Mouse (Mus musculus): ENCODE results near the gene Mlip.

Gene Mlip

GRCm38 (mm10) chr9:77175870-77176269, 176.9 kb downstream of the Mlip start:
- no peak for DNase-seq

- DNase-seq = no peak
These were observed 180.7 kb downstream of the Mlip start for GRCm38 (mm10) chr9:77172044-77172443.

GRCm38 (mm10) chr9:77165877-77166276, 186.9 kb downstream of the Mlip start:
- no peak for DNase-seq

DNA sequence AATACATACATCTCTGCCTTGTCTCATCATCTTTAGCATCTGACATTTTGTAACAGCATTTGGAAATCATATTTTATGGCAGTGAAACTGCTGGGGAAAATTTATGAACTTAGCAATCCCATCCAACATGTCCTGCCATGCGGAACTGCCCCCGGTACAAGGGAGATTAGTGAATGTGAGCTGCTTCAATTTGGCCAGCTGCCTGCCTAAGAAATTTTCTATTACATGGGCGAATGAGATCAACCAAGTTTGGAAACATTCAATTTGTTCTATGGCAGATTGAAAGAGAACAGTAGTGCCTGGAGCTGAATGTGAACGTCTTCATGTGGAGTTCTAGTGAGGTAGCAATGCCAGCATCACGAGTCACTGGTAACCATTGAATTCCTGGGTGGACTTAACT, 191.0 kb downstream of the Mlip start:
- no peak for DNase-seq

DNA sequence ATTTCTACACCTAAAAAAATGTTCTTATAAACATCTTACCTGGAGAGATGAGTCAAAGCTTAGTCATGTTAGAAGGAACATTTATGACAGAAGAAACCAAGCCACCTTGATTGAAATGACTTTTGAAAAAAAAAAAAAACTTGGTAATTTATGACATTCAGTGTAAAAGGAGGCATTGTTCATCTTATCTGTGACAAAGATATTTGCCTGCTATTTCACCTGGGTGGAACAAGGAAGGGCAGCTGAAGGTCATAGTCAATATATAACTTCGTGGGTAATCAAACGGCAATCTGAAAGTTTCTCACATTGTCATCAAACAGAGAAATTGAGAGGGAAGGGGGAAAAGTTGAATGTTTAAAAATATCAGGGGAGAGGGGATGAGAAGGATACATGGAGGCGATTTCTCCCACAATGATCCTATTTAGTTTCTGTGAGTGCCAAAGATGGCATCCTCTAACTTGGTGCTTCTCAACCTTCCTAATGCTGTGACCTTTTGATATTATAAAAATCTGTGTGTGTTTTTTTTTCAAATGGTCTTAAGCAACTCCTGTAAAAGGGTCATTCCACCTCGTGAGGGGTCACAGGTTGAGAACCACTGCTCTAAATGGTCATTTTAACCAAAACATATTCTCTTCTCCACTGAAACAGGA, 192.4 kb downstream of the Mlip start:
- no peak for DNase-seq

GRCm38 (mm10) chr9:77148518-77149257, 204.1 kb downstream of the Mlip start:
- no peak for DNase-seq

- no peak for DNase-seq
These were observed 233.0 kb downstream of the Mlip start for GRCm38 (mm10) chr9:77119735-77120134.

DNA sequence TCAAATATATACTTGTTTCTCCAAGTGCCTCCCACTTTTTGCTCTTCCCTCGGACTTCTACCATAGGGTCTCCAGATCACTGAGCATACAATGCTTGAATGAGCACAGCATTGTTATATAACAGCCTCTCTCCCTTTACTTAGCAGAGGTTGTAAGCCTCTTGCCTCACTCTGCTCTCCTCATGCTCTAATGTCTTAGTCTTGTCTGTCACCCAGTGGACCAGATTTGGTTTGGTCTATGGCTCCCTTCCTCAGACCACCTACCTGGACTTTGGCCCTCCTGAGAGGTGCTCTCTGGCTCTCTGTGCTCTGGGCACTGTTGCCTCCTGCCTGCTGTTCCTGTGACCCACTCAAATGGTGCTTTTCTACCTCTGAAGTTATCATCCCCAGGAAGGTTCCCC, 255.9 kb downstream of the Mlip start:
- DNase-seq = peak; percentile 64

DNA sequence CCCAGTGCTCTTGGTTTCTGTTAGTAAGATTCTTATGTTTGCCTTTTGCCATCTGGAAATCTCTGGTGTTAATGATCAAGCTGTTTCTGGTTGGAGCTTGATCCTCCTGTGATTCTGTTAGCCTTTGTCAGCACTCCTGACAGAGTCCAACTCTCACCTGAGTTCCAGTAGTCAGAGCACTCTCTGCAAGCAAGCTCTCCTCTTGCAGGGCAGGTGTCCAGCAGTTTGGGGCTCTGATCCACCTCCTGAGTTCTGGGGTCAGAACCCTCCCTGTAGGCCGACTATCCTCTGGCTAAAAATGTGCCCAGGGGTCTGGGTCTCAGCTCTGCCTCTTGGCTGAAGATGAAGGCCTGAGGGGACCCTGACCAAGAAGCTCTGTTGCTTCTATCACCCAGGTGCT, 269.5 kb downstream of the Mlip start:
- peak; percentile 88 for DNase-seq

DNA sequence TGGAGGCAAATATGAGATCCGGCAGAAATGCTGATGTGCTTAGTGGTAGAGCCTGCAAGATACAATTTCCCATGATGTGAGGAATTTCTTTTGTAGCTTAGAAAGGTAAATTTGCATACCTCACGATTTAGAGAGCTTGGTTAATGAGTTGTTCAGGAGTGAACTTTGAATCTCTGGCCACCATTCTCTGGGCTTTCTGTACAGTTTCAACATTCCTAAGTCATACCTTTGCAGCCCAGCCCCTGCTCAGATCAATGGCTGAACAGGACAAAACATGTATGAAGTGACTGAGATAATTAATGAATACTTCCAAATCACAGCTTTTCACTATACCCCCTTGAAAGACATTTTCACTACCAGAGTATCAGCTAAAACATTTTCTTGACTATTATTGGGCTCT, 281.1 kb downstream of the Mlip start:
- peak; percentile 81 for DNase-seq

DNA sequence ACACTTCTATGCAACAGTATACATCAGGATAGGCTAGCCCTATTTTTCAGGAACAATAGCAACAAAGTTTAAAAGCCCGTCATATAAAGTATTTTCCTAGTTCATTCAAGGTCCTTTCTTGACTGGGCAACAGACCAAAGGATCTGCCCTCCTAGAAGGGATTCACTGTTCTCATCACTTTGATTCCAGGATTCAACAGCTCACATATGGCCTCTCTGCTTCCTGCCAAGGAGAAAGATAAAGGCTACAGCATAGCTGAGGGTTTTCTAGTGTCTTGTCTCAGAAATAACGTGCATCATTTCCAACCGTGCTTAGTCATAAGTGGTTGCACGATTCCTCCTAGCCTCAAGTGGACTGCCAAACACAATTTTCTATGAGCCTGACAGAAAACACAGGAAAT, 296.2 kb downstream of the Mlip start:
- no peak for DNase-seq

GRCm38 (mm10) chr9:77054426-77055193, 298.2 kb downstream of the Mlip start:
- DNase-seq = no peak

All from kidney, adult 9 months (tissue).